Mouse (Mus musculus) kidney, postnatal 25 days (tissue): ENCODE results near the gene Slc27a1.

Experiments used
- DNase-seq, 2 experiments: peaks; one replicate each; pipeline ENCODE4 v3.0.0; 2021; ENCODE audit warnings: mixed read lengths in 2 of 2

Gene Slc27a1

GRCm38 (mm10) chr8:71627265-71628099 lies 58.8 kb downstream of the Slc27a1 start:
- DNase-seq, result no peak

- DNase-seq, result no peak
Measured at GRCm38 (mm10) chr8:71628396-71629095, 59.9 kb downstream of the Slc27a1 start.

- DNase-seq, result peak; percentile 93 to 94
Measured at GRCm38 (mm10) chr8:71629096-71629697, 60.5 kb downstream of the Slc27a1 start.

- peak; percentile 70 to 74 for DNase-seq
Measured at GRCm38 (mm10) chr8:71629781-71630212, 61.1 kb downstream of the Slc27a1 start.

GRCm38 (mm10) chr8:71630761-71631160 lies 62.1 kb downstream of the Slc27a1 start:
- no peak for DNase-seq

GRCm38 (mm10) chr8:71631897-71632296 lies 63.2 kb downstream of the Slc27a1 start:
- DNase-seq, result no peak

GRCm38 (mm10) chr8:71633164-71633563 lies 64.5 kb downstream of the Slc27a1 start:
- DNase-seq, result peak; percentile 54 to 62

GRCm38 (mm10) chr8:71633981-71634667 lies 65.4 kb downstream of the Slc27a1 start:
- DNase-seq, result peak; percentile 75 to 77
